Mouse (Mus musculus) gastrocnemius, postnatal 10 days (tissue): ENCODE results near the gene Vip. TPM values are rescaled to one million over a fixed set of nuclear protein-coding genes. Genes with fewer than 3 reads are reported as not detected.

Source experiments
- DNase-seq: peaks from one replicate; pipeline ENCODE4 v3.0.0; 2021; ENCODE audit warnings: mixed read lengths
- long read RNA-seq, 2 experiments: library from polyadenylated mRNA; stranded (forward); transcript quantifications; one replicate each; pipeline ENCODE4 v2.0.0; 2021
- total RNA-seq, 2 experiments: library from RNA; stranded (reverse); gene quantifications; 2 replicates each; pipeline ENCODE4 v1.2.3; 2021

The Vip gene
- under 1 TPM in 1 of 2 experiments, not detected in 1; 0.14 TPM for total RNA-seq
- long read RNA-seq, experiment 1 = 0 reads
- long read RNA-seq, experiment 2 = 0 reads

DNA sequence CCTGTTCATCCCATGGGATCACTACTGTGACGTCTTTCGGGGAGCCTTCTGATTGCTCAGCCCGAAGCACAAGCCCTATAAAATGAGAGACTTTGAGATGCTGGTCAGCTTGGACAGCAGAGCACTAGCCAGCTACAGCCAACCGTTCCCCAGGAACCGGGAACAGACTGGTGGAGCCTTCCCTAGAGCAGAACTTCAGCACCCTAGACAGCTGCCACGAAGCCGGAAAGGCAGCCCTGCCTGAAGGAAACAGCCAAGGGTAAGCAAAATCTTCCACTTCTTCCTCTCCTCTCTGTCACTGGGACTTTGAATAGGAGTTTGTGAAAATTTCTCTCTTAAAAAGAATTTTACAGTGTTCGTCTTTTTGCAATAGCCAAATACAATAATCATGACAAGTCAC lies at the start of gene Vip:
Gene Vip (plus strand): TSS at position 107 of the 400 bp plus-strand sequence.
- DNase-seq = peak; percentile 14

GRCm38 (mm10) chr10:5591061-5591460 lies 48.0 kb upstream of the Vip start:
- DNase-seq = no peak

GRCm38 (mm10) chr10:5591996-5592395 lies 47.0 kb upstream of the Vip start:
- DNase-seq = no peak

GRCm38 (mm10) chr10:5593464-5593863 lies 45.6 kb upstream of the Vip start, which contains the start of gene Myct1:
Gene Myct1 (plus strand): TSS chr10:5593775.
- DNase-seq = no peak

- DNase-seq = no peak
Observed at GRCm38 (mm10) chr10:5594457-5594856, 44.6 kb upstream of the Vip start.

DNA sequence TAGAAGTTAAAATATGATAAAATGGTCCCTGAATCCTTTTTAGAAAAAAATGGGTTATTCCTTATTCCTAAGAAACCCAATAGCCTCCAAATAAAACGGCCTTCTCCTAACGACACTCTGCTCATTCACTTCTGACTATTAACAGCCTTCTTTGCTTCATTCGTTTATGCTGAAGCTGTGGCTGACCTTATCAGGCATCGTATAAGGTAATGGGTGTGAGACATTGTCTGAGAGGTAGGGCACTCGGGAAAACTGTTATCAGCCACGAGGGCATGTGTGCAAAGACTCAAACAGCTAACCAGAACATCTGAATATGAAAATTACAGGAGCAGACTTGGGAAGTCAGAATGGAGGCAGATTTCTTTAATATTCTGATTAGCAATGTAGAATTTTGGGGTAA lies 42.5 kb upstream of the Vip start:
- DNase-seq = no peak

DNA sequence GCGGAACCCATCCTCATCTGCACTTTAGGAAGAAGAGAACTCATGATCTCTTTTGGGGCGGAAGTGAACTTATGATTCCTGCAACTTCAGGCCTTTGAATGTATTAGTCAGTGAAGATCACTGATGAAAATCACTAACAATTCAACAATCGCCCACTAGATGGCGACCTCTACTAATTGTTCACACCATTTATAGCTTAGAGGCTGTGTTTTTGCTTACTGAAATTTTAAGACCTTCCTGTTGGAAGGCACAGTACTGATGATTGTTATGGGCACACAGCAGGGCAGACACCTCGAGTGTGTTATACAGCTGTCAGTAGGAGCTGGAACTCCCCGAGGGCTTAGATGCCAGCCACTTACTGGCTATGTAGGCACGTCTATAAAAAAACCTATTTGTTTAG lies 38.9 kb upstream of the Vip start:
- DNase-seq = peak; percentile 48

GRCm38 (mm10) chr10:5603512-5603911 lies 35.5 kb upstream of the Vip start:
- DNase-seq = no peak

DNA sequence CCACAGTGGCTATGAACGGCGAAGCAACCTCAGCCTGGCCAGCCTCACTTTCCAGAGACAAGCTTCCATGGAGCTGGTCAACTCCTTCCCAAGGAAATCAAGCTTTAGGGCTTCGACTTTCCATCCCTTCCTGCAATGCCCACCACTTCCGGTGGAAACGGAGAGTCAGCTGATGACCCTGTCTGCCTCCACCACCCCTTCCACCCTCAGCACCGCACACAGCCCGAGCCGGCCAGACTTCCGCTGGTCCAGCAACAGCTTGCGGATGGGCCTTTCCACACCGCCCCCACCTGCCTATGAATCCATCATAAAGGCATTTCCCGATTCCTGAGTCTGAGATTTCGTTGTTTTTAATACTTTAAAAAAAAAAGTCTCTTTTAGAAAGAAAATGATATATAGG lies 34.6 kb upstream of the Vip start:
- no peak for DNase-seq

- no peak for DNase-seq
Observed at GRCm38 (mm10) chr10:5608874-5609273, 30.1 kb upstream of the Vip start.

DNA sequence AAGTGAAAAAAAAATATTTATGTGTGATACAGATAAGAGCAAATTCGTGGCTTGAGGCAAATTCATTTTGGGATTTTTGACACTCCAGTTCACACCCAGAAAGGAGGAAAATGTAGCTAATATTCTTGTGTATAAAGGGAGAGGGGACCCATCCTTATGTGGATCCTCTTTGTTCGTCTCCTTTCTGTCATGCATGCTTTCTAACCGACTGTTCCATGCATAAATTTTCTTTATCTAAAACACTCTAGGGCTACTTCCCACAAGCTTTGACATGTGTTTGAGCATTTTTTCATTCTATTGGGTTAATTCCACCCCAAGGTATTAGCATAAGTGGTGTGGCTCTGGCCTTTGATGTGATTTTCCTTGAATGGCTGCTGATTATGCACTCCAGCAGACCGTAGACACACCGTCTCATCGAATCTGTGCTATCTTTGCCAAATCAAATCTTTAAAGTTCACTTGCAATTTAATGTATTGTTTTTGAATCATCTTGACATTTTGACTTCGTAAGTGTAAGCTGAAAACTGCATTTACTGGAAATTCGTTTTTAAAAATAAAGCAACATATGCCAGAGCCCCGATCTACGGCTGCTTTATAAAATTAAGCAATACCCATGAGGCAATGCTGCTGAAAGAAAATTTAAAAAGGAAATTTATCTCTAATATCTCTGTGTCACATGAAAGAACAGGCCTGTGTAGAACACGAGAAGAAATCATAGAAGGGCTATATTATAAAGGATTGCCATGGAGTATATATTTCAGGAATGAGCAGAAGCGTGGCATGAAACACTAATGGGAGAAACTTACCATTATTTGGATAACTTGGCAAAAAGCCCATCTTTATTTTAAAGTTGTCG lies 23.6 kb upstream of the Vip start:
- DNase-seq = no peak

DNA sequence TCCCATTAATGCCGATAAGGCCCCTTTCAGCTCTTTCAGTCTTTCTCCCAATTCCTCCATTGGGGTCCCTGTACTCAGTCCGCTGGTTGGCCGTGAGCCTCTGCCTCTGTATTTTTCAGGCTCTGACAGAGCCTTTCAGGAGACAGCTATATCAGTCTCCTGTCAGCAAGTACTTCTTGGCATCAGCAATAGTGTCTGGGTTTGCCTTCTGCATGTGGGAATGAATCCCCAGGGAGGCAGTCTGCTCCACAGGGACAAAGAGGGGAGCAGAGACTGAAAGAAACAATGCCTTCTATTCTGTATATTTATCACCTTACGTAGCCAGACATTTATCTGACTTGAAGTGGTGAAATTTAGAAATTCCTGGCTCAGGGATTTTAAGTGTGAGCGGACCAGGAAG lies 12.8 kb upstream of the Vip start:
- DNase-seq = no peak

DNA sequence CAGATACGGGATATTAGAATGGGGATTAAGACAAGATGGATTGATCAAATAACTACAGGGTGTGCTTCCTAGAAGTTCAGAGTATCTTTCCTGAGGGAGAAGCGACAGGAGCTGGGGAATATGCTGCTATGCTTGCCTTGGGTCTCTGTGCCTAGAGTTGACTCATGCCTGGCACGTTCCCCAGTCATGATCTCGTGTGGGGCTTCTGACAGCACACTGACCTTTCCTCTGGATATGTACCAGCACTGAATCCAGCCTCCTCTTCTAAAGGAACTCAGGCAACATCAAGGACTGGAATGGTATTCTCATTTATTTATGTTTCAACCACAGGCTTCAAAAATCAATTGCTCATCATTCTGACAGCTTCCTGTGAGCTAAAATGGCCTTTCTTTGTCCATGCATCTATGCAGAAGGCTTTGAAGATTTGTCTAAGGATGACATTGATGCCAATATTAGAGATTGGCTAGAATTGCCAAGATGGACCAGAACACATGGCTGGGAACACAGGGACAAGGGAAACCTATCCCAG lies 5.3 kb upstream of the Vip start:
- no peak for DNase-seq

DNA sequence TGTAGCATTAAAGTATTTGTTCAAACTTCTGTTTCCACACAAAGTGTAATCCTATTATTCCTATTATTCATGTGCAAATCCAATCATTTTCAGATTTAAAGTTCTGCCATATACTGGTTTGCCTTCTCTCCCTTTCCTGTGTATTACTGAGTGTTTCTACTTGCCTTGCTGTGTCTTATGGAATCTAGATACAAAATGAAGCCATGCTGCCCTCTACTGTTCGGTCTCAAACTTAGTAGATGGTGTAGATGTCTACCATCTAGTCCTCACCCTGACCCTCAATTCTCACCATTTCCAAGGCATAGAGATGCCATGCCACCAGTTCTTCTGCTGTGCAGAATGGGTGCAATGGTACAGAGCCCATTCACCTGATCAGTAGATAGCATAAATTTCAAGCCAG lies 4.7 kb upstream of the Vip start:
- DNase-seq = peak; percentile 6

- DNase-seq = no peak
Observed at GRCm38 (mm10) chr10:5637322-5637721, 1.7 kb upstream of the Vip start.

DNA sequence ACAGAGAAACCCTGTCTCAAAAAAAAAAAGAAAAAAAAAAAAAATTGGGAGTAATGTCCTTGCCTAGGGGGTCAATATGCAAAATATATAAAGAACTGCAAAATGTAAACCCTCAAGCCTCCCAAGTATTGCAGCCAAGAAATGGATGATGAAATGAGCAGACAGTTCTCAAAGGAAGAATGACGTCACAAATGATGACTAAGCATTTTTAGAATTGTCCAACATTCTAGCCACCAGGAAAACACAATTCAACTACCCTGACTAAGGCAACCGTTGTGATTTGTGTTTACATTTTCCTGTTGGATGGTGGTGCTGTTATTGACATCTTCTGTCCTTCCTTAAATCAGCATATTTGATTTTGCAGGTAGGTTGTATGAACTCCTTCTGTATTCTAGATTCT lies 42.3 kb downstream of the Vip start:
- no peak for DNase-seq

DNA sequence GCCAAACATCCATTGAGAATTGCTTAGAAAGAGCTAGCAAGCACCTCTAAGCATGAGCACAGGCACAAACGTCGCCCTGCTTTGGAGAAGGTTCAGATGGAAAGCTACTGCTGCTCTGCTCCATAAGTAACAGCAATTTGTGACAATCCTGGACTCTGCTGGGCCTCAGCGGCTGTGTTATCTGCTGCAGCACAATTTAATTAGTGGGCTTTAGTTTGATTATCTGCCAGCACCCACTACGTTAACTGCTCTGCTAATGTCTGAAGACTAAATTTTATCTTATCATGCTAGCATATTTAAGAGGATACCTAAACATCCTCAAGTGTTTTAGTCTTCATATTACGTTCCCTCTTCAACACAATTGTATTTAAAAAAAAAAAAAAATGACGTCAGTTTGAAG lies 46.6 kb downstream of the Vip start:
- DNase-seq = no peak

- no peak for DNase-seq
Observed at GRCm38 (mm10) chr10:5694351-5694750, 55.3 kb downstream of the Vip start.

Other genes starting within 250 kb of the Vip start
- 10 to 100 TPM; 64.3 to 82.0 TPM for gene Syne1, start 87.7 kb upstream of the Vip start, total RNA-seq
- 10 to 100 TPM in 1 of 2 experiments, 1 to 10 TPM in 1; 8.6 to 10.2 TPM for gene Myct1, start 45.4 kb upstream of the Vip start, total RNA-seq
- gene Fbxo5, start 166.4 kb downstream of the Vip start, total RNA-seq = 1 to 10 TPM; 4.4 to 5.6 TPM
- gene Mtrf1l, start 184.7 kb downstream of the Vip start, total RNA-seq = 1 to 10 TPM; 6.9 to 7.2 TPM